Mouse (Mus musculus) small intestine, adult 2 months (tissue): Measurements from ENCODE around the gene Glp1r.

Source experiments
- CTCF ChIP-seq: fragments of 200-500 bp; IDR thresholded peaks from 2 replicates; pipeline ENCODE4 v1.5.1; 2012; ENCODE audit warnings: low read depth, mild to moderate bottlenecking, control low read depth, inconsistent platforms, low read length, moderate library complexity, mixed read lengths; ENCODE audit not compliant: insufficient replicate concordance, insufficient read length; ENCODE audit errors: extremely low read depth
- POLR2A ChIP-seq: fragments of 200-500 bp; IDR thresholded peaks from 2 replicates; pipeline ENCODE4 v1.6.1; 2012; ENCODE audit warnings: low read depth, mild to moderate bottlenecking, control low read depth, inconsistent platforms, low read length, moderate library complexity

DNA sequence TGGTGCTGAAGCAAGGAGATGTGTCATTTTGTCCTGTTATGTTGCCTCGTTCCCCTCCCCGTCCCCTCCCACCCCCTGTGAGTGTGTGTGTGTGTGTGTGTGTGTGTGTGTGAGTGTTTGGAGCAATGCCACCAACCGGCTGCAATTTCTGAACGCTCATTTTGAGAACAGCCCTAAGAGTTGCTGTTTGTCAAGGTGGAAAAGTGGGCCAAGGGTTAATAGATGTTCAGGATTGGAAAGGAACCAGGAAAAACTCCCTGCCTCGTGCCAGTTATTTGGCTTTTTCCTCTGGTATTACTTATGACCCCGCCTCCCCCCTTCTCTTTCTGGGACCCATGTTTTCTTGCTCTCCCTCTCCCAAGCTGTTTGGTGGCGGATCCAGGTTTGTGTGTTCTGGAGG lies 41.0 kb upstream of the Glp1r start:
- TF ChIP-seq POLR2A (no peak), CTCF (no peak)
